Mouse (Mus musculus) limb, embryonic 14.5 days (tissue): ENCODE data around the gene Aym1. TPM values are rescaled to one million over a fixed set of nuclear protein-coding genes. Genes with fewer than 3 reads are reported as not detected.
"Not testable (repeated sequence)": the region's sequence is repeated elsewhere in the genome, so short reads cannot be mapped to it uniquely, and the experiment has no call there.

Experiments used
- ATAC-seq: fragments of 200-750 bp; cut with Nextera tagmentation; 2 replicates; pipeline ENCODE4 v1.8.0; 2017; ENCODE audit warnings: low read depth, moderate number of reproducible peaks, moderate TSS enrichment; ENCODE audit not compliant: low FRiP score
- DNase-seq: peaks from one replicate; pipeline ENCODE4 v3.0.0-alpha.2; 2015; ENCODE audit warnings: low spot score
- H3K27ac ChIP-seq: fragments of 300-500 bp; sonication (generic); replicated peaks from 2 replicates; pipeline ENCODE4 v1.5.1; 2014; ENCODE audit warnings: low read depth, mild to moderate bottlenecking, low read length, moderate library complexity, mixed read lengths
- H3K27me3 ChIP-seq: fragments of 300-500 bp; sonication (generic); 2 replicates; pipeline ENCODE4 v1.6.1; 2014; ENCODE audit warnings: low read length, mixed read lengths; ENCODE audit not compliant: control insufficient read depth, insufficient read depth
- H3K36me3 ChIP-seq: fragments of 300-500 bp; sonication (generic); 2 replicates; pipeline ENCODE4 v1.6.1; 2014; ENCODE audit warnings: mild to moderate bottlenecking, low read length, moderate library complexity, mixed read lengths; ENCODE audit not compliant: control insufficient read depth, insufficient read depth
- H3K4me1 ChIP-seq: fragments of 300-500 bp; sonication (generic); 2 replicates; pipeline ENCODE4 v1.6.1; 2014; ENCODE audit warnings: antibody characterized with exemption, low read length, mixed read lengths; ENCODE audit not compliant: control insufficient read depth, insufficient read depth
- H3K4me2 ChIP-seq: fragments of 300-500 bp; sonication (generic); replicated peaks from 2 replicates; pipeline ENCODE4 v1.6.1; 2014; ENCODE audit warnings: low read depth, mild to moderate bottlenecking, low read length, moderate library complexity; ENCODE audit not compliant: severe bottlenecking
- H3K4me3 ChIP-seq: fragments of 300-500 bp; sonication (generic); replicated peaks from 2 replicates; pipeline ENCODE4 v1.5.1; 2014; ENCODE audit warnings: low read length
- H3K9ac ChIP-seq: fragments of 300-500 bp; sonication (generic); 2 replicates; pipeline ENCODE4 v1.6.1; 2014; ENCODE audit warnings: mild to moderate bottlenecking, low read depth, low read length, moderate library complexity; ENCODE audit not compliant: severe bottlenecking
- H3K9me3 ChIP-seq: fragments of 300-500 bp; sonication (generic); 2 replicates; pipeline ENCODE4 v1.6.1; 2016; ENCODE audit warnings: low read length; ENCODE audit not compliant: control insufficient read depth
- POLR2A ChIP-seq: fragments of 200-500 bp; IDR thresholded peaks from 2 replicates; pipeline ENCODE4 v1.8.0; 2012; ENCODE audit warnings: inconsistent platforms, mild to moderate bottlenecking, moderate library complexity, borderline replicate concordance; ENCODE audit not compliant: insufficient read depth, insufficient read length; ENCODE audit errors: extremely low read depth
- WGBS: fragments of 180-500 bp; shearing (Covaris S2); extraction: QIAGEN DNeasy Blood & Tissue Kit; methylation state at CpG from one replicate; pipeline ENCODE4 v1.1.7; 2014; 5-methylcytosine and 5-hydroxymethylcytosine counted together
- polyA plus RNA-seq, 2 experiments: library from polyadenylated mRNA; depleted of rRNA in 1 of 2; stranded (reverse) in 1 of 2; unstranded in 1 of 2; fragments of >200 nt; fragmentation: Nextera tagmentation in 1 of 2; extraction: Ambion mirVana in 1 of 2; gene quantifications; 2 replicates each; pipeline versions ENCODE4 v1.2.1 to v1.2.3; 2012 to 2014

Gene Aym1
- polyA plus RNA-seq, 2 experiments: not detected

DNA sequence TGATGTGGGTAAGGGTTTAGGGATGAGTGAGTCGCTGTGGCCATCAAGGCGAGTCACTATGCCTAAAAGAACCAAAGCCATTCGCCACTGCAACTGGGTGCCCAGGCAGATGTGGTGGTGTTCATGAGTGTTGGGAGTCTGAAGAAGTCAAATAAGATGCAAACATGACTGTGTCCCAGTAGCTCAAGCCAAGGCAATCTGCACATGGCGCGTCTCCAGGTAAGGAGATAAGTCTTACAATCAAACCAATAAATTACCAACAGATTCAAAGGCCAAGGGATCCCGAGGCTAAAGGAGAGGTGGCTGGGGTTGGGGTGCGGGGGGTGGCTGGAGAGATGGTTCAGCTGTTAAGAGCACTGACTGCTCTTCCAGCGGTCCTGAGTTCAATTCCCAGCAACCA is 6.1 kb downstream of the Aym1 start:
- 86% methylated on average over 8 of the region's 8 CpGs for WGBS
- peaks cover 4% of the 10 kb centered on the region; the same call in 1 of the 2 replicates for H3K4me1 ChIP-seq
- no peaks in the 10 kb centered on the region for H3K9me3 ChIP-seq
- no peak for TF ChIP-seq POLR2A
- no peaks in the 10 kb centered on the region for H3K36me3 ChIP-seq
- no peak overlapping the region for H3K9ac ChIP-seq
- no peak for ATAC-seq
- no peak for DNase-seq
- H3K27ac ChIP-seq: no peak overlapping the region
- 0 out of 2 replicates have a peak, but pooled peaks cover 3% of the 10 kb centered on the region for H3K27me3 ChIP-seq
- H3K4me2 ChIP-seq: no peak overlapping the region
- H3K4me3 ChIP-seq: no peak overlapping the region

GRCm38 (mm10) chr5:113365921-113366320 is 8.8 kb downstream of the Aym1 start:
- TF ChIP-seq POLR2A: no peak
- Histone ChIP-seq H3K4me2 (no peak overlapping the region), H3K27ac (no peak overlapping the region), H3K36me3 (no peaks in the 10 kb centered on the region), H3K9me3 (no peaks in the 10 kb centered on the region), H3K9ac (no peak overlapping the region), H3K27me3 (0 out of 2 replicates have a peak, but pooled peaks cover 3% of the 10 kb centered on the region), H3K4me3 (no peak overlapping the region), H3K4me1 (no peaks in the 10 kb centered on the region)
- ATAC-seq (peak; percentile 55; the same call in 1 of the 2 replicates), DNase-seq (peak; percentile 66)
- 4% methylated on average over 20 of the region's 20 CpGs for WGBS

DNA sequence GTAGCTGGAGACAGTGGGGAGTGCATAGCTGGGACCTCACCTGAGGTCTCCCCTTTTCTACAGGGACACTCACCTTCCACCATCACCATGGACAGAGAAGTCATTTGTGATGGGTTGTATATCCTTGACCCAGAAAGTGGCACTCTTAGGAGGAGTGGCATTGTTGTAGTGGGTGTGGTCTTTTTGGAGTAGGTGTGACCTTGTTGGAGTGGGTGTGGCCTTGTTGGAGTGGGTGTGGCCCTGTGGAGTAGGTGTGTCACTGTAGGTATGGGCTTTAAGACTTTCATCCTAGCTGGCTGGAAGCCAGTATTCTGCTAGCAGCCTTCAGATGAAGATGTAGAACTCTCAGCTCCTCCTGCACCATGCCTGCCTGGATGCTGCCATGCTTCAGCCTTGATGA is 10.6 kb downstream of the Aym1 start:
- not testable (repeated sequence) for H3K27me3 ChIP-seq, H3K9me3 ChIP-seq, ATAC-seq, H3K4me2 ChIP-seq, H3K9ac ChIP-seq, H3K4me3 ChIP-seq, H3K27ac ChIP-seq, H3K4me1 ChIP-seq, DNase-seq, H3K36me3 ChIP-seq

DNA sequence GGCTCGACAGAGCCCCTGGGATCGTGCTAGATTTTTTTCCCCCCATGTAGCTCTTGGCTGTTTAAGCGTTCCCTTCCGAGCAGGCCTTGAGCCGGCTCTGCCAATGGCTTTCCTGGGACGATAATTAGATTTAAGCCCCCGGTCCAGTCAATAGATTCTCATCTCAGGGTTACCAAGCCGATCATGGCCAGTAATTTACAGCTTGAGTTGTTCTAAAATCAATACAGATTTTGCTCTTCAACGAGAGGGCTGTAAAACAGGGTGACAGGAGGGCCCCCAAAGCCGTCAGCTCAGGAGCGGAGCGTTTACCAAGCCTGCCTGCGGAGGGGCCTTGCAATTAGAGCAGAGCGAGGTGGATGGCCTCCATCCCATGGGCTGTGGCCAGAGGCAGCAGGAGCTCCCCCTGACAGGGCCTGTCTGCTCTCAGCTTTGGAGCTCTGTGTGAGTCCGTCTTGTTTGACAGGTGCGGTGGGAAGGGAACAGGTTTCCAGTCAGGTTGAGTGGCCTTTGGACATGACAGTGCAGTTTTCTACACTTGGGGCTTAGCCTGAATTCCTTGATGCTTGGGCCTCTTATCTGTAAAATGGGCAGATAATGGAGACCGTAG is 12.3 kb downstream of the Aym1 start:
- Histone ChIP-seq H3K4me2 (no peak overlapping the region), H3K9ac (no peak overlapping the region), H3K27ac (no peak overlapping the region), H3K4me1 (peaks cover 6% of the 10 kb centered on the region; the same call in 1 of the 2 replicates), H3K4me3 (no peak overlapping the region), H3K27me3 (0 out of 2 replicates have a peak, but pooled peaks cover 3% of the 10 kb centered on the region), H3K9me3 (no peaks in the 10 kb centered on the region), H3K36me3 (no peaks in the 10 kb centered on the region)
- TF ChIP-seq POLR2A: no peak
- no peak for ATAC-seq
- no peak for DNase-seq
- WGBS: 68% methylated on average over 17 of the region's 17 CpGs

DNA sequence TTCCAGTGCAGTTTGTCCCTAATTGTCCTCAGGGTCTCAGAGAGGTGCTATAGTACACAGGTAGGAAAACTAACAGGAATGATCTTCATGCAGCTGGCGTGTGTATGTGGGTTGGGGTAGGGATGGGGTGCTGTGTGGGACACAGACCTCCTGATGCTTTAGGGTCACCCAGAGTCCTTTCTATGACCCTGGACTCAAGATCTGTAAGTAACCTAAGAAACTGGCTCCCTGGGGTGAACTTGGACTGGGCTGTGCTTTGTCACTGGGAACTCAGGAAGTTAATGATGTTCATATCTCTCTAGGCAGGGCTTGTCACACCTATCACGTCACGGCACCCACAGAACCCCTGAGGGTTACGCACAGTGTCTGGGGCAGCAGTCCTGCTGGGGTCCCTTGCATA is 15.4 kb downstream of the Aym1 start:
- DNase-seq (no peak), ATAC-seq (no peak)
- H3K36me3 ChIP-seq: no peaks in the 10 kb centered on the region
- TF ChIP-seq POLR2A: no peak
- no peaks in the 10 kb centered on the region for H3K27me3 ChIP-seq
- no peaks in the 10 kb centered on the region for H3K9me3 ChIP-seq
- no peak overlapping the region for H3K4me3 ChIP-seq
- no peak overlapping the region for H3K9ac ChIP-seq
- 68% methylated on average over 4 of the region's 4 CpGs for WGBS
- H3K27ac ChIP-seq: no peak overlapping the region
- H3K4me1 ChIP-seq: peaks cover 6% of the 10 kb centered on the region; the same call in 1 of the 2 replicates
- H3K4me2 ChIP-seq: no peak overlapping the region
